ENCODE assay signal across 6 mouse cellular contexts in genomic region chr8:107792286-107792685, GRCm38 (mm10).
"Had no signal": no experiment of that assay in that cellular context is flagged by ENCODE, and none has a peak within 500 bp of the region (broad histone marks: within the 10 kb centered on the region; RNA-seq: fewer than 3 reads in every experiment).

No protein-coding gene starts in this region.

- DNase-seq: kidney, postnatal 14 days; left cerebral cortex, postnatal 4 days; lung, embryonic 14.5 days; lung, postnatal 10 days; right cerebral cortex, postnatal 14 days; thymus, postnatal 14 days had no signal
